Mouse (Mus musculus) kidney, embryonic 14.5 days (tissue): ENCODE measurements at regions not wholly inside any gene's neighbourhood (a gene's known extent, or its start where the extent isn't known, plus 50 kb on each side); places are given as distances from the start of the nearest gene placed in this dataset.

Experiments used
- ATAC-seq: fragments of 200-750 bp; cut with Nextera tagmentation; 2 replicates; pipeline ENCODE4 v1.8.0; 2017; ENCODE audit warnings: moderate number of reproducible peaks, mild to moderate bottlenecking, moderate TSS enrichment, moderate library complexity; ENCODE audit not compliant: low FRiP score, low TSS enrichment
- H3K27ac ChIP-seq: fragments of 300-500 bp; sonication (generic); 2 replicates; pipeline ENCODE4 v1.5.1; 2014; ENCODE audit warnings: low read depth, mild to moderate bottlenecking, low read length, moderate library complexity, mixed read lengths
- H3K27me3 ChIP-seq: fragments of 300-500 bp; sonication (generic); 2 replicates; pipeline ENCODE4 v1.6.1; 2014; ENCODE audit warnings: mild to moderate bottlenecking, low read length; ENCODE audit not compliant: control insufficient read depth, insufficient read depth
- H3K36me3 ChIP-seq: fragments of 300-500 bp; sonication (generic); 2 replicates; pipeline ENCODE4 v1.6.1; 2014; ENCODE audit warnings: low read length, mixed read lengths; ENCODE audit not compliant: control insufficient read depth, insufficient read depth
- H3K4me1 ChIP-seq: fragments of 300-500 bp; sonication (generic); 2 replicates; pipeline ENCODE4 v1.6.1; 2014; ENCODE audit warnings: low read length, mixed read lengths; ENCODE audit not compliant: control insufficient read depth, insufficient read depth
- H3K4me2 ChIP-seq: fragments of 300-500 bp; sonication (generic); replicated peaks from 2 replicates; pipeline ENCODE4 v1.6.1; 2014; ENCODE audit warnings: low read depth, mild to moderate bottlenecking, low read length
- H3K4me3 ChIP-seq: fragments of 300-500 bp; sonication (generic); 2 replicates; pipeline ENCODE4 v1.5.1; 2014; ENCODE audit warnings: mild to moderate bottlenecking, low read length
- H3K9ac ChIP-seq: fragments of 300-500 bp; sonication (generic); 2 replicates; pipeline ENCODE4 v1.6.1; 2014; ENCODE audit warnings: low read depth, mild to moderate bottlenecking, low read length, moderate library complexity
- H3K9me3 ChIP-seq: fragments of 300-500 bp; sonication (generic); 2 replicates; pipeline ENCODE4 v1.6.1; 2016; ENCODE audit warnings: low read length; ENCODE audit not compliant: control insufficient read depth
- WGBS: fragments of 180-500 bp; shearing (Covaris S2); extraction: QIAGEN DNeasy Blood & Tissue Kit; methylation state at CpG from one replicate; pipeline ENCODE4 v1.1.7; 2014; 5-methylcytosine and 5-hydroxymethylcytosine counted together

DNA sequence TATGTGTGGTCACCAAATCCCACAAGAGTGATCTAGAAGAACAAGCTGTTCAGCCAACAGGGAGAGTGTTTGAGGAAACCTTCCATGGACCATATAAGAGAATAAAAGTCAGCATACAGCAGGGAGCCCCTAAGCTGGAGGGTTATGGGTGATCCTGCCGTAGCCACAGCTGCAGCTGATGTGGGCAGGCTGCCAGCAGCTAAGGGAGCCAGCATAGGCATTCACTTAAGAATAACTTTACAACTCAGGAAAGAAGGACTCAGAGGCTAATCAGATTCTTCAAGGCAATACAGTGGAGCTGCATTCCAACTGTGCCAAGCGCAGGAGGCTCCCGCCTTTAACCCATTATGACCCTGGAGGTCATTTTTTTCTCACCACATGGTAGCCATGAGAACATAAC, 121.6 kb downstream of the Uck2 start:
- WGBS = 21% methylated on average over 3 of the region's 3 CpGs
- Histone ChIP-seq H3K36me3 (no peaks in the 10 kb centered on the region), H3K4me1 (no peaks in the 10 kb centered on the region), H3K9ac (no peak overlapping the region), H3K4me3 (no peak overlapping the region), H3K4me2 (no peak overlapping the region), H3K27ac (no peak overlapping the region), H3K27me3 (no peaks in the 10 kb centered on the region), H3K9me3 (no peaks in the 10 kb centered on the region)
- ATAC-seq = peak; percentile 38; the same call in 1 of the 2 replicates

DNA sequence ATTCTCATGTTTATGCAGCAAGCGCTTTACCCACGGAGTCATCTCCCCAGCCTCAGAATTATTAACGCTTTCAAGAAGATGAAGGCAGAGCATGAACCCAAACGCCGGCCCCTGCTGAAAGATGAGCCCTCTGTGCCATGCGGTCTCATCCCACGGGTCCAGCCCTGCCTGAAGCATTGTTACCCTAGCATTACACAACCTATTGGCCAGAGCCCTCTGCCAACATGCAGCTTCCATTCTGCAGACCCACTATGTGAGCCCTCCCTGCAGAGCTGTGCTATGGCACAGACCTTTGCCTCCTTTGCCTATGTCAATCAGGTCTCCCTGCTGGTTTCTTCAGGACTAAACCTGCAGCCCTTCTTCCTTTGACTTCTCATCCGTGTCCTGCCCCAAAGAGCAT, 122.6 kb downstream of the Uck2 start:
- WGBS = 47% methylated on average over 8 of the region's 8 CpGs
- no peaks in the 10 kb centered on the region for H3K27me3 ChIP-seq
- peak; percentile 48; the same call in 1 of the 2 replicates for ATAC-seq
- no peak overlapping the region for H3K27ac ChIP-seq
- H3K9ac ChIP-seq = no peak overlapping the region
- H3K9me3 ChIP-seq = no peaks in the 10 kb centered on the region
- H3K4me1 ChIP-seq = no peaks in the 10 kb centered on the region
- no peak overlapping the region for H3K4me2 ChIP-seq
- no peaks in the 10 kb centered on the region for H3K36me3 ChIP-seq
- no peak overlapping the region for H3K4me3 ChIP-seq

DNA sequence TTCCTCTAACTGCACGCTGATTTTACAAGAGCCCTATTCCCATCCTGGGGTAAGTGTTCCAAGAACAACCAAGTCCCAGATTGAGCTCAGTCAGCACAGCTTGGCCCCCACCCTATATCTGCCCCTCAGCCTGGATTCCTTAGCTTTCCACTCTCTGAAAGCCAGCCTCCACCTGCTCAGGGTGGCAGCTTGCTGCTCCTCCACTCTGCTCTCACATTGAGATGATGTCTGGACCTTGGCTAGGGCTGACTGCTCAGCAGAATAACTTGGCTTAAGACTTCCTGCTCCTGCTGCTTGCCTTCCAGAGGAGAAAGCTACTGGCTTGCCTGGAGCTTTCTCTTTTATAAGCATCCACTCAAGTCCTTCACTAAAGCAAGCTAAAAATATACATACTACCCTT, 125.6 kb downstream of the Uck2 start:
- H3K4me3 ChIP-seq = no peak overlapping the region
- no peaks in the 10 kb centered on the region for H3K4me1 ChIP-seq
- no peaks in the 10 kb centered on the region for H3K36me3 ChIP-seq
- H3K27ac ChIP-seq = no peak overlapping the region
- no peaks in the 10 kb centered on the region for H3K27me3 ChIP-seq
- no peak for ATAC-seq
- no peak overlapping the region for H3K9ac ChIP-seq
- 96% methylated on average over 1 of the region's 1 CpGs for WGBS
- H3K9me3 ChIP-seq = peaks cover 2% of the 10 kb centered on the region; the same call in 1 of the 2 replicates
- no peak overlapping the region for H3K4me2 ChIP-seq

DNA sequence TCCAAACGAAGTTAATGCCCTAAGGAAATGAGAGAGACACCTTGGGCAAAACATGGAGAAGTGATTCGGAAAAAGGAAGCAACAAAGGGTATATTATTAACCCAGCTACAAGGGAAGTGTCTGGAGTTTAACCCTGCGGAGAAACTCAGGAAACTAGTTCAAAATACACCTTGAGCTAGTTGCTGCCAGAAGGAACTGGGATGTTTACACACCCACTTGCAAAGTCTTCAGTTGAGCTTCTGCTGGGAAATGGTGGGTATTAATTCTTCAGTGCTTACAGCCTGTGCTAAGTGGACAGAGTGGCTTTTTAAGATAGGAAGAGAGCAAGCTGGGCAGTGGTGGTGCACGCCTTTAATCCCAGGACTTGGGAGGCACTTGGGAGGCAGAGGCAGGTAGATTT, 132.7 kb downstream of the Uck2 start:
- Histone ChIP-seq H3K9ac (no peak overlapping the region), H3K36me3 (no peaks in the 10 kb centered on the region), H3K9me3 (peaks cover 2% of the 10 kb centered on the region; the same call in 1 of the 2 replicates), H3K27ac (no peak overlapping the region), H3K4me2 (no peak overlapping the region), H3K4me3 (no peak overlapping the region), H3K4me1 (no peaks in the 10 kb centered on the region), H3K27me3 (no peaks in the 10 kb centered on the region)
- no peak for ATAC-seq
- WGBS = 70% methylated on average over 4 of the region's 4 CpGs

DNA sequence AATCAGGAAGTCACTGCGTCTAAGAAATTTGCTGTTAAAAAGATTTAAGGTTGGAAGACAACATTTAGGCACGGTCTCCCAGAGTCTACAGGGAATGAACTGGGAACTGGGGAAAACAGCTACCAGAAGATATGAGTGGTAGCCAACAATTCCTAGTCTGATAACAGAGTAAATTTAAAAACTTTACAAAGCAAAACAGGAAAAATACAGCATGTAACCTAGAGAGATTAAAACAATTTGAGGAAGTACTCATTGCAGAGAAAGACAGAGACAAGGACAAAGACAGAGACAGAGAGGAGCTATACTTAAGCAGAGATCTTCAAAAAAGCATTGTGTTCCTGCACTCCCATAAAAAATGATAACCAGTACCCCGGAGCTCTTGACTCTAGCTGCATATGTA, 140.8 kb downstream of the Uck2 start:
- H3K9me3 ChIP-seq = no peaks in the 10 kb centered on the region
- 78% methylated on average over 3 of the region's 3 CpGs for WGBS
- no peaks in the 10 kb centered on the region for H3K27me3 ChIP-seq
- H3K27ac ChIP-seq = no peak overlapping the region
- no peak overlapping the region for H3K4me3 ChIP-seq
- H3K4me1 ChIP-seq = no peaks in the 10 kb centered on the region
- no peak overlapping the region for H3K9ac ChIP-seq
- no peak for ATAC-seq
- no peak overlapping the region for H3K4me2 ChIP-seq
- no peaks in the 10 kb centered on the region for H3K36me3 ChIP-seq

- Histone ChIP-seq H3K27ac (no peak overlapping the region), H3K4me2 (no peak overlapping the region), H3K4me1 (no peaks in the 10 kb centered on the region), H3K9ac (no peak overlapping the region), H3K4me3 (no peak overlapping the region), H3K27me3 (no peaks in the 10 kb centered on the region), H3K9me3 (0 out of 2 replicates have a peak, but pooled peaks cover 2% of the 10 kb centered on the region), H3K36me3 (no peaks in the 10 kb centered on the region)
- no peak for ATAC-seq
- 90% methylated on average over 4 of the region's 4 CpGs for WGBS
Observed at GRCm38 (mm10) chr1:167143797-167144196, 141.3 kb downstream of the Uck2 start.
